Mouse (Mus musculus) heart, adult 2 months (tissue): Measurements from ENCODE around the gene Snx19. TPM values are rescaled to one million over a fixed set of nuclear protein-coding genes. Genes with fewer than 3 reads are reported as not detected.

Source experiments
- DNase-seq, 2 experiments: peaks; one replicate each; pipeline ENCODE4 v3.0.0; 2021
- H3K27ac ChIP-seq: fragments of 200-600 bp; 2 replicates; pipeline ENCODE4 v1.8.1; 2022
- H3K27me3 ChIP-seq: fragments of 200-500 bp; 2 replicates; pipeline ENCODE4 v1.6.1; 2012; ENCODE audit warnings: mild to moderate bottlenecking, low read length, inconsistent platforms, mixed read lengths; ENCODE audit not compliant: control insufficient read depth, insufficient read depth
- H3K36me3 ChIP-seq: fragments of 200-500 bp; 2 replicates; pipeline ENCODE4 v1.6.1; 2012; ENCODE audit warnings: low read length, inconsistent platforms; ENCODE audit not compliant: control insufficient read depth, insufficient read depth
- H3K4me1 ChIP-seq: fragments of 200-500 bp; 2 replicates; pipeline ENCODE4 v1.6.1; 2011; ENCODE audit warnings: low read length; ENCODE audit not compliant: control insufficient read depth, insufficient read depth
- H3K4me3 ChIP-seq: fragments of 200-600 bp; 2 replicates; pipeline ENCODE4 v1.8.1; 2022
- H3K79me2 ChIP-seq: fragments of 200-500 bp; replicated peaks from 2 replicates; pipeline ENCODE4 v1.6.1; 2012; ENCODE audit warnings: mild to moderate bottlenecking, inconsistent platforms, low read length, moderate library complexity, mixed read lengths; ENCODE audit not compliant: control insufficient read depth, insufficient read depth
- H3K9ac ChIP-seq: fragments of 200-500 bp; 2 replicates; pipeline ENCODE4 v1.6.1; 2012; ENCODE audit warnings: low read depth, mild to moderate bottlenecking, control low read depth, inconsistent platforms, low read length, mixed read lengths
- CTCF ChIP-seq: fragments of 200-600 bp; IDR thresholded peaks from 2 replicates; pipeline ENCODE4 v1.8.1; 2022; ENCODE audit warnings: antibody characterized with exemption, mild to moderate bottlenecking, moderate library complexity
- EP300 ChIP-seq: fragments of 200-500 bp; IDR thresholded peaks from 2 replicates; pipeline ENCODE4 v1.6.1; 2011; ENCODE audit warnings: low read depth, low read length, control low read depth; ENCODE audit not compliant: insufficient read depth
- POLR2A ChIP-seq: fragments of 200-500 bp; IDR thresholded peaks from 2 replicates; pipeline ENCODE4 v1.6.1; 2011; ENCODE audit warnings: mild to moderate bottlenecking, low read depth, low read length, control low read depth; ENCODE audit not compliant: insufficient read depth
- WGBS: fragments of 180-500 bp; shearing (Covaris S2); methylation state at CpG from one replicate; pipeline ENCODE4 v1.1.7; 2018; 5-methylcytosine and 5-hydroxymethylcytosine counted together
- intact Hi-C: fragments of 180-260 bp; cut with DNase I; formaldehyde crosslinking; loops from one replicate; pipeline ENCODE4 v1.15.1; 2025
- long read RNA-seq: library from polyadenylated mRNA; stranded (forward); transcript quantifications from one replicate; pipeline ENCODE4 v2.0.0, GENCODE M21; 2021
- polyA plus RNA-seq: library from polyadenylated mRNA; depleted of rRNA; stranded (reverse); fragments of >200 nt; gene quantifications from 2 replicates; pipeline ENCODE4 v1.2.3, GENCODE M21; 2012; rRNA removed
- total RNA-seq, 2 experiments: library from RNA; stranded (reverse); gene quantifications; 2 replicates each; pipeline ENCODE4 v1.2.3; 2021

Snx19 gene
- total RNA-seq = 10 to 100 TPM; 26.1 to 27.1 TPM
- 12.9 and 22.1 TPM in 2 replicates for polyA plus RNA-seq
- long read RNA-seq, full-length matches to known transcripts = 13 of 34 reads
- long read RNA-seq, partial matches to known transcripts = 1 of 34 reads
- long read RNA-seq, other reads (novel, unspliced or antisense) = 20 of 34 reads

DNA sequence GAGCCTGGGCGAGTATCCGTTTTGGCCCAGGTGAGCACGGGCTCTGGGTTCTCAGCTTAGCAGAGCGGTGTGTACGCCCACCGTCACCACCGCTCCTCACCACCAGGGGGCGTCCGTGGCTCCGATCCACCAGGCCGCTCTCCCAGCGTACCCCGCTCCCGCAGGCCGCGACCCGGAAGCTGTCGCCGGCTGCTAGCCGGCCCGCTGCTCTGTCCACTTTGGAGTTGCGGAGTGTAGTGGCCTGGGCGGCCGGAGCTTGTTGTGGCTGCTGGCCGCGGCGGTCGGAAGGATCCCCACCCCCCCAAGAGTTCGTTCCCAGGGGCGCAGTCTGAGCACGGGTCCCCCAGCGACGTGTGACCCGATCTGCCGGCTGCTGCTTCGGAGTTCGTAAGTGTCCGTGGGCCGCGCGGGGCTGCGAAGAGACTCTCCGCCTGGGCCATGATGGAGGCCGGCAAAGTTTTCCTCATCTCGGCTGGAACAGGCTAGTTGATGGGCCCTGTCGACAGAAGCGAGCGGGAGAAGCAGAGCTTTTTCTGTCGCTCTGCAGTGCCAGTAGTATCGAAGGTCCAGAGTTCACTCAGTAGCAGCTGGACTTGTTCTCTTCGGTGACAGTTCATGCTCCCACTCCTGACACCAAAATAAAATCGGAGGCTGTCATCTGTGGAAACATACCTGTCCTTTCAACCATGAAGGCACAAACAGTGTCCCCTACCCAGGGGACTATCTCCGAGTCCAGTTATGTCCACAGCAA lies at the start of gene Snx19:
Gene Snx19 (plus strand): TSS at position 227 of the 751 bp plus-strand sequence.
- no peaks in the 10 kb centered on the region for H3K27me3 ChIP-seq
- H3K4me1 ChIP-seq = peaks cover 11% of the 10 kb centered on the region
- WGBS = 2% methylated on average over 53 of the region's 53 CpGs
- no peak; the same call in none of the 2 replicates for TF ChIP-seq CTCF
- peak; percentile 64 for TF ChIP-seq POLR2A
- peak; percentile 60; the same call in 1 of the 2 replicates for TF ChIP-seq EP300
- H3K79me2 ChIP-seq = peaks cover 3% of the 10 kb centered on the region
- peak; percentile 92 to 96 for DNase-seq
- intact Hi-C loops = no loop called here
- H3K27ac ChIP-seq = peak within 1 kb of the TSS; percentile 84
- H3K36me3 ChIP-seq = peaks cover 4% of the 10 kb centered on the region; the same call in 1 of the 2 replicates
- H3K9ac ChIP-seq = peak within 1 kb of the TSS; percentile 99
- peak within 1 kb of the TSS; percentile 64 for H3K4me3 ChIP-seq

DNA sequence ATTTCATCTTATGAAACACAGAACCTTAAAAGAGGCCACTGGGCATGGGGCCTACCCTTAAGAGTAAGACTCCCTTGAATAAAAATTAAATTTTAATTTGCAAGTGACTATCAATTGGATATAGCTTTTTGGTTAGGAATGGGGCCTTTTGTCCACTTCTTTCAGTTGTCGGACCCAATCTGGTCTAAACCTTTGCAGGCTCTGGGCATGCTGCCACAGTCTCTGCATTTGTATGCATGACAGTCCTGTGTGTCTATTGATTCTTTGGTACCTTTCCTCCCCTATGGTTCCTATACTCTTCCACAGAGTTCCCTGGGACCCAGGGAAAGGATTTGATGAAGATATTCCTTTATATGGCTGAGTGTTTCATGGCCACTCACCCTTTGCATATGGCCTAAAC lies 26.1 kb upstream of the Snx19 start:
- DNase-seq = no peak
- TF ChIP-seq POLR2A = no peak
- no peak for TF ChIP-seq EP300
- no peak for TF ChIP-seq CTCF
- Histone ChIP-seq H3K27ac (no peak overlapping the region), H3K36me3 (no peaks in the 10 kb centered on the region), H3K79me2 (no peaks in the 10 kb centered on the region), H3K9ac (no peak overlapping the region), H3K4me3 (no peak overlapping the region), H3K4me1 (no peaks in the 10 kb centered on the region), H3K27me3 (no peaks in the 10 kb centered on the region)
- WGBS = 97% methylated on average over 1 of the region's 1 CpGs
- intact Hi-C loops = no loop called here

DNA sequence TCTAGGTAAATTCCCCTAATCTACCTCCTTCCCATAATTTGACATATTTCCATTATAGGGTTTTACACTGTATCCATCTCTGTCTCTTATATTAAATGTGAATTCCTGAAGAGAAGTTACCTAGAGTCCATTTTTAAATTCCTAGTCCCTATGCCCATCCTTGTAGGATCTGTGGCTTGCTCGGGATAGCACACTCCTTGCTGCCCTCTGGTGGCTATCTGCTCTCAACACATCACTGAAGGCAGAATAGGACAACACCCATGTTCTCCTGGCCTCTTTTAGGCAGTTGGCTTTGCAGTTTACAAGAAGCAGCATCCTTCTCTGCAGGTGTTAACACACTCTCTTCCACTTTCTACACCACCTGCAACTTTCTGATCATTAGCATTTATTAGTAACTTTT lies 4.0 kb upstream of the Snx19 start:
- H3K4me1 ChIP-seq = peaks cover 5% of the 10 kb centered on the region
- intact Hi-C loops = loop anchor here (2.0 kb wide), 1 partner anchor 762 kb away; no protein-coding TSS in a partner anchor
- no peak overlapping the region for H3K27ac ChIP-seq
- TF ChIP-seq EP300 (no peak), CTCF (peak; percentile 95)
- WGBS = 2% methylated on average over 1 of the region's 1 CpGs
- peak; percentile 32 to 36 for DNase-seq
- H3K27me3 ChIP-seq = no peaks in the 10 kb centered on the region
- no peak overlapping the region for H3K4me3 ChIP-seq
- H3K79me2 ChIP-seq = peaks cover 2% of the 10 kb centered on the region; the same call in 1 of the 2 replicates
- H3K9ac ChIP-seq = no peak overlapping the region
- H3K36me3 ChIP-seq = no peaks in the 10 kb centered on the region

DNA sequence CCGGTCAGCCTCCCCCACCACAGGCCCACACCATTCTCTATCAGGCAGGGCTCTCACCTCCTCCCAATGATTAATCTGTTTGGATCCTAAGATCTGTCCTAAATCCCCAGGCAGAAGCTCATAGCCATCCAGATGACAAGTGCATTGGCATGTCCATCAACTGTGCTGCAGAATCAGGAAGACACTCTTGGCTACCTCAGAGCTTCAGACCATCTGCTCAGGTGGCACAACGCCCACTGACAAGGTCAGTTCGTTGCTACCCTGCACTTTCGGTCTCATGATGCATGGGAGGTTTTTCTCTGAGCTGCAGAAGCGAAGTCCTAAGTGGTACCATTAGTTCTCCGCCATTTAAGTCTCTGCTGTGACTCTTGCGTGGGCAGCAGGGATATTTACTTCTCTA lies 1.7 kb upstream of the Snx19 start:
- H3K36me3 ChIP-seq = peaks cover 2% of the 10 kb centered on the region; the same call in 1 of the 2 replicates
- no peaks in the 10 kb centered on the region for H3K27me3 ChIP-seq
- DNase-seq = no peak
- no peak overlapping the region for H3K9ac ChIP-seq
- intact Hi-C loops = no loop called here
- no peak overlapping the region for H3K27ac ChIP-seq
- H3K79me2 ChIP-seq = peaks cover 3% of the 10 kb centered on the region
- no peak overlapping the region for H3K4me3 ChIP-seq
- WGBS = 78% methylated on average over 7 of the region's 7 CpGs
- TF ChIP-seq POLR2A (no peak), EP300 (no peak)
- H3K4me1 ChIP-seq = peaks cover 11% of the 10 kb centered on the region

DNA sequence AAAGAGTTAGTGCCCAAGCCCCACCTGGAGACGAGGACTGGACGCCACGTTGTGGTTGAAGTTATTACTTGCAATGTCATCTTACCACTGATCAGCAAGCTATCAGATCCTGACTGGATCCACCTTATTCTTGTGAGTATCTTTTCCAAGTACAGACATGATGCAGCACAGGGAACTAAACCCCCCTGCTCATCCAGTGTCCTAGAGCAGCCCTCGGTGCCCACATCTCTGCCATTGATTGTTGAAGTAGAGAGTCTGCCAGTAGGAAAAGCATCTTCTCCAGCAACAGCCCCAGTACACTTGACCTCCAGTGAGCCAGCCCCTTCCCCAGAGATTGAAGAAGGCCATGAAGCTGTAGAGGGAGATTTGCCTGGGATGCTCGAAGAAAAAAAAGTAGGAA lies 1.3 kb downstream of the Snx19 start:
- intact Hi-C loops = no loop called here
- no peak overlapping the region for H3K4me3 ChIP-seq
- H3K9ac ChIP-seq = no peak overlapping the region
- H3K4me1 ChIP-seq = peaks cover 11% of the 10 kb centered on the region
- TF ChIP-seq POLR2A (no peak), EP300 (no peak), CTCF (no peak)
- H3K27ac ChIP-seq = no peak overlapping the region
- H3K79me2 ChIP-seq = peaks cover 3% of the 10 kb centered on the region
- no peak for DNase-seq
- WGBS = 86% methylated on average over 5 of the region's 5 CpGs
- H3K36me3 ChIP-seq = peaks cover 4% of the 10 kb centered on the region
- H3K27me3 ChIP-seq = no peaks in the 10 kb centered on the region

DNA sequence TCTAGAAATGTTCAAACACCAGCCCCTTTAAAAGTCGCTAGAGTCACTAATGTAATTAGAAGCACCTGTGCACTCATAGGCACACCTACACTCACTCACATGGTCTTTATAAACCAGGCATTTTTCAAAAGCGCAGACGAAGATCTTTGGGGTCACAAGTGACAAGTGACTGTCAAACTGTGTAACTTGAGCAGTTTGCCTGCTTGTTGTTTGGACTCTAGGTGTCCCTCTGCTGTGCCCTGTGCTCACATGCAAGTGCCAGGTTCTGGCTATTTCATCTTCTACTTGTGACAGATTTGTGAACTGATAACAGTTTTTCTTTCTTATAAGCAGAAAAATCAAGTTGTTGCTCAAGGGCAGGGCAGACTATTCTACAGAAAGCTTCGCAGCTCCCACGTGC lies 3.5 kb downstream of the Snx19 start:
- intact Hi-C loops = no loop called here
- Histone ChIP-seq H3K27me3 (no peaks in the 10 kb centered on the region), H3K79me2 (peaks cover 3% of the 10 kb centered on the region), H3K27ac (no peak overlapping the region), H3K4me1 (peaks cover 11% of the 10 kb centered on the region), H3K9ac (no peak overlapping the region), H3K4me3 (no peak overlapping the region), H3K36me3 (peaks cover 4% of the 10 kb centered on the region)
- TF ChIP-seq POLR2A (no peak), EP300 (no peak), CTCF (no peak)
- DNase-seq = no peak
- 89% methylated on average over 5 of the region's 5 CpGs for WGBS
